Mouse (Mus musculus) lung, postnatal 0 days (tissue): ENCODE data around the gene Rtn4ip1.
"Not testable (repeated sequence)": the region's sequence is repeated elsewhere in the genome, so short reads cannot be mapped to it uniquely, and the experiment has no call there.

Experiments
- CTCF ChIP-seq: IDR thresholded peaks from 2 replicates; pipeline ENCODE4 v1.5.1; 2016; ENCODE audit warnings: antibody characterized with exemption, mild to moderate bottlenecking
- EP300 ChIP-seq: IDR thresholded peaks from 2 replicates; pipeline ENCODE4 v1.6.1; 2016; ENCODE audit warnings: antibody characterized with exemption, mild to moderate bottlenecking, control low read depth

DNA sequence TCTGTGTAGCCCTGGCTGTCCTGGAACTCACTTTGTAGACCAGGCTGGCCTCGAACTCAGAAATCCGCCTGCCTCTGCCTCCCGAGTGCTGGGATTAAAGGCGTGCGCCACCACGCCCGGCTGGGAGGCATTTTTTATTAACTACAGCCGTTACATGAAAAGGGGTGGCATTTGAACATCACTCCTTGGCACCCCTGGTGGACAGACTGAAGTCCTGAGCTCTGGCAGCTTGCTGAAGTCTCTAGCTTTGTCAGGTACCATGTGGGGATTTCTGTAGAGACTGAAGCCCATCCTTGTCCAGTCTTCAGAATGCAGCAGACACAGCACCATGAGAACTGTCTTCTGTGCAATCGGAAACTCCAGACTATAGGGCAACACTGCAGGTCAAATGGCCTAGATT, 24.2 kb downstream of the Rtn4ip1 start:
- not testable (repeated sequence) for TF ChIP-seq CTCF, EP300
